Mouse (Mus musculus) adrenal gland, adult 2 months (tissue): Measurements from ENCODE around the gene Sema4b. TPM values are rescaled to one million over a fixed set of nuclear protein-coding genes. Genes with fewer than 3 reads are reported as not detected.

Experiments used
- DNase-seq: peaks from one replicate; pipeline ENCODE4 v3.0.0; 2021
- polyA plus RNA-seq: library from polyadenylated mRNA; depleted of rRNA; stranded (reverse); fragments of >200 nt; gene quantifications from 2 replicates; pipeline ENCODE4 v1.2.3, GENCODE M21; 2012
- total RNA-seq, 2 experiments: library from RNA; stranded (reverse); gene quantifications; 2 replicates each; pipeline ENCODE4 v1.2.3; 2021

Sema4b gene
- total and polyA plus RNA-seq, 3 experiments: 57.7 to 66.4 (median 65.8) TPM

DNA sequence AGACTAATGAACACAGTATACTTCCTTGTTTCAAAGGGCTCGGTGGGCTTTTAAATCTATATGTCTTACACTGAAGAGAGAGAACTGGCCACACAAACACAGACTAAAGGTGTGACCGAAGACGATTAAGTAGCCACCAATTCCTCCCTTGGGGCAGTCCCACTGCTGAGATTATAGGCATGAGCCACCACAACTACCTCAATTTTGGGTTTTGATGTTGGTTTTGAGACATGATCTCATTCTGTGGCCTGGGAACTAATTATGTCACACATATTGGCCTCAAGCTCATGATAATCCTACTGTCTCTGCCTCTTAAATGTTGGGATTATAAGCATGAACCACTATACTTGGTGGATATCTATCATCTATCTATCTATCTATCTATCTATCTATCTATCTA, 9.2 kb upstream of the Sema4b start:
- DNase-seq: no peak

DNA sequence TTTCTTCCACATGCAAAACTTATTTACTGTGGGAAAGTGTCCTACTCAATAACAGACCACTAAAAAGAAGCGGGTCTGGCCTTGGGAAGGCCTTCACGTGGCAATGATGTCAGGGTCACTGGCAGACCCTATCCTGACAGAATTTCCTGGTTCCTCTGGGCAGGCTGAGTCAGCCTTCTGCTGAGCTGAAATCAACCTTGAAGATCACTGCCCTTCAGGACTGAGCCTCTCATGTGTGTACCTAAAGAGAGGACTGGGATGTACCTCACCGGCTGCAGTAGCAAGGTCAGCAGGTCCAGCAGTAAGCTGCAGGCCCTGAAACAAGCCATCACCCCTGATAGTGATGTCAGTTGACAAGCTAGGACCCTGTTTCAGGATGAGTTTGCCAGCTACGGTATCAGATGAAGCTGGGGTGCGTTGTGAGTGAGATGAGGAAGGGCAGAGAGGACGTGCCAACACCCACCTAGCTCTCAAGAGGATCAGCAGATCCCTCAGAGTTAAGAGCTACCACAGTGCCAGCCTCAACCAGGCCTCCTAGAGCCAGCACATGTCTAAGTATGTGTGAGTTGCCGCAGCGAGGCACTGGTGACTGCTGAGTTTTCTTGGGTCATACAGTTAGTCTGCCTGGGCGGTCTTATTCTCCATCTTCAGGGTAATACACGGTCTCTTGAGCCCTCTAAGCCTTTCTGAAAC, 8.5 kb upstream of the Sema4b start:
- DNase-seq: peak; percentile 77

DNA sequence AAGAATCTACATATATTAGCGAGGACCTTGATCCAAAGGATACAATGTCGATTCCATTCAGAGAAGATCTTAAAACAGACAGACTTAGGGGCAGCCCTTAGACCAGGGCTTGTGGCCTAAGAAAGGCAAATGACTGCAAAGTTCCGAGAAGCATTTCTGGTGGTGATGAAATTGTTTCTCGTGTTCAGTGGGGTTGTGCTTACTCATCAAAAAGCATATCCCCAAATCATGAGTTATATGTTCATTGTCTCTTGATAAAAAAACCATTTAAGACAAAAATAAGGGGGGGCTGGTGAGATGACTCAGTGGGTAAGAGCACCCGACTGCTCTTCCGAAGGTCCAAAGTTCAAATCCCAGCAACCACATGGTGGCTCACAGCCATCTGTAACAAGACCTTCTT, 7.3 kb upstream of the Sema4b start:
- no peak for DNase-seq

DNA sequence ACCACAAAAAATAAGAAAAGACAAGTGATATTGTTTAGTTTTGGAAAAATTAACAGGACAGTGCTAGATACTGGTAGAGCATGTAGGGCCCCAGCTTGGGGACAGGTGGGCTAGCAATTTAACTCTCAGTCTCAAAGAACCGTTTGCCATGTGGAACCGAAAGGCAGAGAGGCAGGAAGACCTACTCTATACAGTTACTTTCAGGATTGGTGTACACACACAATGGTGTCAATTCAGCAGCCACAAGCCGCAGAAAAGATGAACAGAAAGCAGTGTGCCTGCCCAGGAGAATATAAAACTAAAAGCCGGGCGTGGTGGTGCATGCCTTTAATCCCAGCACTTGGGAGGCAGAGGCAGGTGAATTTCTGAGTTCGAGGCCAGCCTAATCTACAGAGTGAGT, 6.9 kb upstream of the Sema4b start:
- no peak for DNase-seq

DNA sequence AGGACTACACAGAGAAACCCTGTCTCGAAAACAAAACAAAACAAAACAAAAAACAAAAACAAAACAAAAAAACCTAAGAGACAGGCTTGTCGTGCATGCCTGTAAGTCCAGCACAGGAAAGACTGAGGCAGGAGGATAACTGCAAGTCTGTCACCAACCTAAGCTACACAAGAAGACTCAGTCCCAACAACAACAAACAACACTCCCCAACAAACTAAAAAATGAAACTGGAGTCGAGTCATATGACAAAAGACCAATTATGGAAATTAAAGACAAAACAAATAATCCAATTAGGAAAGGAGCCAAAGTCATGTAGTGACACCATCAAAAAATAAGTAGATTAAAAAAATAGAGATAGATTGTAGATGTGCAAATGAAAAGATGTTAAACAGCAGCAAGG, 6.4 kb upstream of the Sema4b start:
- DNase-seq: no peak

DNA sequence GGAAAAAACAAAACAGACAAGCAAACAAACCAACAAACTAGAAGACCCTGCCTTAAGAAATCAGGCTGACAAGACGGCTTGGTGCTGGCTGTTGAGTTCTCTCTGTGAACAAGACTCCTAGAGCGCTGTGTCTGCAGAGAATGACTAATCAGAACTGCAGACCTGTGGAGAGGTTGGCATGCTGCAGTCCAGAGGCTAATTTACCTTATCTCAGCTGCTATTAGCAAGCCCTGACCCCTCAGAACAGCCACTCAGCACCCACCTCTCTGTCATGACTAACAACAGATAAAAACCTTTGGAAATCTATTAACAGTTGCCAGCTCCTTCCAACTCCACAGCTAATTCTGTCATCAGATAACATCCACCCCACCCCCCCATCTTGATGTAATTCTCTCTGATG, 5.6 kb upstream of the Sema4b start:
- no peak for DNase-seq

DNA sequence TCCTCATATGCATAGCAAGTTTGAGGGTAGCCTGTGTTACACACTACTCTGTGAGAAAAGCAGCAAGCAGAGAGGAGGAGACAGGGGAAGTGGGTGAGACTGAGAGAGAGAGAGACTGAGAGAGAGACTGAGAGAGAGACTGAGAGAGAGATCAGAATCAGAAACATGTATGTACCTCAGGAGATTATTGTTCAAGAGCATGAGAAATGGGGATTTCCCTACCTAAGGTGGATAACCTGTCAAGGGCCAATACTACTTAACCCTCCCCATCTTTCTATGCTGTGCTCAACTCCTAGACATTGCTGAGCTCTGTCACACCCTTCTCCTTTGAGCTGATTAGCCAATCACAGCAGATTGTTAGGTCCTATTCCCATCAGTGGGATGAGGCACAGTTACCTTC, 4.5 kb upstream of the Sema4b start:
- no peak for DNase-seq

DNA sequence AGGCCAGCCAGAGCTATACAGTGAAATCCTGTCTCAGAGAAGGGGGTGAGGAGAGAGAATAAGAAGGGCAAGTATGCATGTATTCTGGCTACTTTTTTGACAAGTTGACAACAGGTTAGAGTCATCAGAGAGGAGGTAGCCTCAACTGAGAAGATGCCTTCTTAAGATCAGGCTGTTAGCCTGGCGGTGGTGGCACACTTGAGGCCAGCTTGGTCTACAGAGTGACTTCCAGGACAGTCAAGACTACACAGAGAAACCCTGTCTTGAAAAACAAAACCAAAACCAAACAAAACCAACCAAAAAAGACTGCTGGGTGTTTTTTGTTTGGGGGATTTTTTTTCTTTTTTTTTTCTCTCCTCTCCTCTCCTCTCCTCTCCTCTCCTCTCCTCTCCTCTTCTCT, 3.2 kb upstream of the Sema4b start:
- DNase-seq: no peak

DNA sequence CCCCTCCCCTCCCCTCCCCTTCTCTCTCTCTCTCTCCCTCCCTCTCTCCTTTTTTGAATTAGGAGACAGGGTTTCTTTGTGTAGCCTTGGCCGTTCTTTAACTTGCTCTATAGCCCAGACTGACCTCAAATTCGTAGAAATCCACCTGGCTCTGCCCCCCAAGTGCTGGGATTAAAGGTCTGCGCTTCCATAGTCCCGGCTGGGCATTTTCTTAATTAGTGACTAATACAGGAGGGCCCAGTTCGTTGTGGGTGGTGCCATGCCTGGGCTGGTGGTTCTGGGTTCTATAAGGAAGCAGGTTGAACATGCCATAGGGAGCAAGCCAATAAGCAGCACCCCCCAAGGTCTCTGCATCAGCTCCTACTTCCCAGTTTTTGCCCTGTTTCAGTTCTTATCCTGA, 2.7 kb upstream of the Sema4b start:
- DNase-seq: no peak

DNA sequence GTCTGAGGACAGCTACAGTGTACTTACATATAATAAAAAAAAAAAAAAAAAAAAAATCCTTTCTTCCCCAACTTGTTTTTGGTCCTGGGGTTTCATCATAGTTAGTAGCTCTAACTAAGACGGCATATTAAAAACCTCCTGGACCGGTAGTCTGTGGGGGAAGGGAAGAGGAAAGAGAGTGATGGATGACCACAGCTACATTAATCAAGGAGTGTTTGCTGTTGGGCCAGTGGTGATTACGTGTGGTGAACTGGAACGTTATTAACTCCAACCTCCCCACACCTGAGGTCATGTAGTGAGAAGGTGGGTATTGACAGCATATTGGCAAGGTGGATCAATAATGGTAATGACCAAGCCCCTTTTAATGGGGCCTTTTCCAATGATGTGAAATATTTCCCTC, 2.1 kb upstream of the Sema4b start:
- DNase-seq: peak; percentile 57

DNA sequence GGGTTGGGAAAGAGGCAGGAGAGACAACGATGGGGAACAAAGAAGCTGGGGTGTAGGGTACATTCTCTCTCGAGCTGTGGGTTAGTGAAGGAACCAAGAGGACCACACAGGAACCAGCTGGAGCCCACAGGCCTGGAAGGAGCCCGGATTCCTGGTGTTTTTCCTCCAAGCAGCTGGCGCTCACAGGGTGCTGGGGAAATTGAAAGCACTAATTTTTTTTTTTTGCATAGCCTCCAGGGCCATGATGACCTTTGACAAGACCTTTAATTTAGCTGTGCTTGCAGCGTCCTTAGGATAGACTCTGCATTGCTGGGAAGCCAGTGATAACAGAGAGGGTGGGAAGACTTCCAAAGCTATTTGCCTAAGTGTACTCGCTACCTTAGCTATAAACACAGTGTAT, 1.7 kb upstream of the Sema4b start:
- DNase-seq: peak; percentile 65

DNA sequence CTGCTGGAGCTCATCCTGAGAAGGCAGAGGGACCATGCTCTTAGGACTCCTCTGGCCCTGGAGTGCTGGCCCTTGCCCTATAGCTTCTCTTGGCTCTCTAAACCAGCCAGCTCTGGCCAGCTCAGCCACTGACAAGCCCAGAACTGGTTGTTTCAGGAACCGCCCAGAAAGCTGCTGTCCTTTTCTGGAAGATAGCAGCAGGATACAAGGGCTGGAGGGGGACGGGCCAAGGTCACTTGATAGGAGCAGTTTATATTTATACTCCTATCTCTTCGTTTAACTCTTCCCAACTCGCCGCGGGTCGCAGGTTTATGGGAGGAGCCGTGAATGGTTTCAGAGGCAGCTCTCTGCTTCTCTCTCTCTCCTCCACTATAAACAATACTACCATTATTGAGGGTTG, 620 bp upstream of the Sema4b start:
- DNase-seq: peak; percentile 93

DNA sequence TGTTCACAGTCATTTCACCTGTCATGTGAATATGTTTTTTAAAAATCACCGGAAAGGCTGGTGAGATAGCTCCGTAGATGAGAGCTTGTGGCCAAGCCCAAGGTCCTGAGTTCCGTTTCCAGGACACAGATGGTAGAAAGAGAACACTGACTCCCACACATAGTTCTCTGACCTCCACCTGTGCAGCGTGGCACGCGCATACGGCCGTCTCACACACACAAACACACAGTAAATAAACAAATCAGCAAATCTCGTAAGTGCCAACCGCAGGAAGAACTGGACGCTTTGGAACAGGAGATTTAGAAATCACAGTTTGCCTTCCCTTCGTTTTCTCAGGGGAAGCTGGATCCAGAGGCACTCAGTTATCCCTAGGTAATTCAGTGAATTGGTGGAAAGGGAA, 860 bp downstream of the Sema4b start:
- DNase-seq: peak; percentile 28

DNA sequence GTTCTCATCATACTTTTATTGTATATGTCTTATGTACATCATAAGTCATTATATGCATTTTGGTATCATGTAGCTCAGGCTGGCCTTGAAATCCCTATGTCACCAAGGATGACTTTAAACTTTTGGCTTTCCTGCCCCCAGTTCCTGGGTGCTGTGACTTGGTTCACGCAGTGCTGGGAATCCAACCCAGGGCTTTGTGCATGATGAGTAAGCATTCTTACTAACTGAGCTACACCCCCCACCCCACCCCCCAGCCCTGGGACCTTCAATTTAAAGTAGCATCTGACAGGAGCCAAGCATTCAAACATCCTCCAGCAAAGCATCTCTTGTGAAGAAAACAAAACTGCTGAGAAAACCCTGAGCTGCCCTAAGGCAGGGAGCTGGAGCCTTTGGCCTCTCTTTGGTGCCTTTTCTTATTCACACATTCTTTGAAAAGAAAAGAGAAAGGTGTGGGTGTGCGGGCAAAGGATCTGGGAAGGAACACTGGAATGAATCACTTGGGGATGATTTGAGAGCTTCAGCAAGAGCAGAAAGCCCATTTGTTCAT, 2.0 kb downstream of the Sema4b start:
- DNase-seq: no peak

DNA sequence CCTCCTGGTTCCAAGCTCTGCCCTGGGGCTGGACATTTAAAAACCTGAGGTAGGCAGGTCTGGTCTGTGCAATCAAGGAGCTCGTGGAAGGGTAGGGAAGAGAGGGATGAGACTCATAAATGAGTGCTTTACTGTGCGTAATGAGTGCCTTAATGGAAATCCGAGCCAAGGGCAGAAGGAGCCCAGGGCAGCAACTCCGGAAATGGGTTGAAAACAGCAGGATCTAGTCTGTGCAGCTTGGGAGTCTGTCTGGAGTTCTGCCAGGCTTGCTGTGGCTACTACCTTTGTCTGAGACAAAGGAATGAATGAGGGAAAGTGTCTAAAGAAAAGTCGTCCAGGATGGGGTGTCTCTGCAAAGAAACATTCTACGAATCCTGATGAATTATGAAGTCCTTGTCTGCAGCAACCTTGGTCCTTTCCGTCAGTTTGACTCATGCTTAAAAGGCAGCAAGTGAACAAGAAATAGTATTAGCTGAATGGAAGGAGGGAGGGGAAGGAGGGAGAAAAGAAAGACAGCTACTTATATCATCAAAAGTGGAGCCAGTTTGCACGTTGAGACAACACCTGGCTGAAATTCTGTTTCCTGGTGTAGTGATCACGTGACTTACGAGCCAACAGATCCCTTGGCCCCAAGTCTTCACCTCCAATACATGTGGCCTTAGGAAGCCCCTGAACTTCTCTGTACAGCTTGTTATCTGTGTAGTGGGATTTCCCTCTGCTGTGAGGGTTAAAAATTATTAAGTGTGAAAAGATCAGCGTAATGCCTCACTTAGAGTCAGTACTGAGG, 2.7 kb downstream of the Sema4b start:
- DNase-seq: peak; percentile 72

DNA sequence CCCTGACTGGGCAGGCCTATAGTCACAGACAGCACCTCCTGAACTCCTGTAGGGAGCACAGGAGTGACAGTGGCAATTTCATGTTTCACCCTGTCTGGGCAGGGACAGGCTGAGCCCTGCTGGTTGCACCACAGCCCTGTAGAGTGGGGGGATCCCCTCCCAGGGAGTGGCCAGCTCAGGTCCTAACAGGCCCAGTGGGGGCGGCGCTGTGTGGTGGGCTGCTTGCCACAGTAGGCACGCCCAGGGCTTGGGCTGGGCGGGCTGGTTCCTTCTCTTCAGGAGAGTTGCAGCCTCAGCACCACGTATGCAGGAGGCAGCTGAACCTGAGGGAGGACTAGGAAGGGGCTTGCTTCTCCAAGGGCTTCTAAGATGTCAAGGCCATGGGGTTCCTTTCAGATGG, 4.8 kb downstream of the Sema4b start:
- peak; percentile 58 for DNase-seq

DNA sequence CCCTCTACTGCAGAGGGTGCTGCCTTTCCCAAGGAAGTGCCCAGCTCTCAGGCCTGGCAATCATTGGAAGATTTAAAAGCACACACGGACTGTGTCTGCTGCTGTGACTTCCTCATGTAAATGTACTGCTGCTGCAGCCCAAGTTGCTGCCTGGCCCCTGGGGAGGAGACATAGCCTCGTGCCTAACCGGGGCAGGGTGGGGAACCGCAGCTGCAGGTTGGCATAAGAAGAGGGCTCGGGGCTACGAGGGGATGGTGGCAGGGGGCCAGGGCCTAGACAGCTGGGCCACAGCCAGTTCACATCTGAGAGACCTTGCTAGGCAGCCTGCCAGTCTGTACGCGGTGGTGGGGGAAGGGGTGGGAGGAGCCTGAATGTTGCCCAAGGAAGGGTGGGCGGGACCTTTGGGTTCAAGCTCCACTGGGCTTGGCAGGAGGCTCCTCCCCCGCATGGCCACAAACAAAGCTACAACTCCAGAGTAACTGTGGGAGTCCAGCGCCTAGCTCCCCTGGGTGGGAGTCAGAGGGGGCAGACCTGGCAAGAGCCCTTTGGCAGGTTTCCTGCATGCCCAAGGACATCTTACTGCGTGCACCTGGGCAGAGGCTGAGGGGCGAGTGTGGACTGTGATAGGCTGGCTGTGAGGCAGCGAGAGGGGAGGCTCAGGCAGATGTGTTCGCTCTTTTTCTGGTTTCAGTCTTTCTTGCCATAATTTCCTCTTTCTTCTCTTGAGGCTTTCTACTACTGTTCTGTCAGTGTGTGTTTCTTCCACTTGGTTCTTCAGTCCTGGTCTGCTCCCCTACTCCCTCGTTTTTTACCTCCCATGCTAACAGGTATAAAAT, 5.8 kb downstream of the Sema4b start:
- peak; percentile 93 for DNase-seq

DNA sequence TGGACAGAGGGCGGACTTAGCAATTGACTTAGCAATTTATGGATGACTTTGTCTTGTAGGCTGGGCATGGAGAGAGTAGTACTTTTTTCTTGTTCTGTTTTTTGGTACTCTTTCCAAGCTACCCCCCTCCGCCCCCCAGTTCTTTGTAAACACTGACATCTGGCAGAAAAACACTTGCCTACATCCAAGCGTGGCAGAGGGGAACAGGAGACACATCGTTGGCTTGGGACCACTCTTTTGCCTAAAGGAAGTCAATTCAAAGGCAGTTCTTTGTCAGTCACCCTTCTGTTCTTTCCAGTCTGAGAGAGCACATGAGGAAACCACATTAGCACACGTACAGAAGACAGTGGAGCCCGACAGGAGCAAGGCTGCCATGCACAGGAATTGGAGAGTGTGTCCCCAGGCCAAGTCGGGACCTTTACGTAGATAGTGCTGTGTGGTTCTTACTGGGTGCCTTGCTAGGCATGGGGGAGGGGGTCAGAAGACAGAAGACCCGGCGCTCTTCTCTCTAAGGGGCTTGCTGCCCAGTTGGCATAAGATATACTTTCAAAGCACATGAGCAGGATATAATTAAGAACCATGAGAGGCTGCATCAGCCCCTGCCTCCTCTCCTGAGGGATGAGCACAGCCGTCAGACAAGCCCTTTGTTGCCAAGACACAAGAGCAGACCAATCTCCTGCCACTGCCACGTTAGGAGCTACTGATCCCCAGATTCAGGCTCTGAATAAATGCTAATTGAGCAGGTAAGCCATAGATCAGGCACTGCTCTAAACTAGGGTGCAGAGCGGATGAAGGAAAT, 7.5 kb downstream of the Sema4b start:
- no peak for DNase-seq

DNA sequence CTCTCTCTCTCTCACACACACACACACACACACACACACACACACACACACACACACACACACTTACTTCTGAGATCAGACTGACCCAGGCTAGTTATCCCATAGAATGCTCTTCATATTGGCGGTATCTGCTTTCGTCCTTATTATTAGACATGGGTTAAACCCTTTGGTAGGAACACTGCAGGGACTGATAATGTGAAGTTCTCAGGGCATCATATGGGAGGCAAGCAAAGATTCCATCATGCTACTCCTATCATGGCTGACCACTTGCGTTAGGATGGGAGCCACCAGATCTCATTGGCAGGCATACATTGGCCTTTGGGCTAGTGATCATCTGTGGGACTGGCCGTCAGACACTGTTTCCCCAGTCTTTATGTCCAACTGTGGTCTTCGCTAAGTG, 8.5 kb downstream of the Sema4b start:
- no peak for DNase-seq

DNA sequence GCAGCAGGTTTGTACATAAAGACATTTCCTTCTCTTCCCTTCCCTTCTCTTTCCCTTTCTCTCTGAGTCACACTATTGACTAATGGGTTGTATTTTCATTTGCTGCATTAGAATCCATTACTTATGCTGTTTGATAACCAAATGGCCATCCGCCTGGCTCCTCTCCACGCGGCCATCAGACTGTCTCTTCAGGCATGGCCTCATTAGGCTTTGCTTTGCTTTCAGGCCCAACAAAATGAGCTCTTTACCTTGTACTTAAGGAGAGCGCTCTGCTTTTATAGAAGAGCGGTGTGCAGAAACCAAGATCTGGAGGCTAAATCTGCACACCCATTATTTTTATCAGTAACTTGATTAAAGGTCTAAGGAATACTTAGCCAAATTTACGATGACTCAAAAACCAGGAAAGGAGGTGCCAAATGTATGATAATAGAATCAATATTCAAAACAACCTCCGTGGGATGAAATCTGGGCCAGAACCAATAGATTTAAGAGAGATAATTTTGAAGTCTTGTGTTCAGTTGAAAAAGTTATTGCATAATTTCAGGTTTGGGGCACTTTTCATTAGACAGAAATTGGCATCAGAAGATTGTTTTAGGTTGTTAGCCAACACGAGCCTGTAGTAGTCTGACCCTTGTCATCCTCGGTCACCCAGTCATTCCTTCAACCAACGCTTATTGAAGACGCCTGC, 9.1 kb downstream of the Sema4b start:
- DNase-seq: peak; percentile 64

DNA sequence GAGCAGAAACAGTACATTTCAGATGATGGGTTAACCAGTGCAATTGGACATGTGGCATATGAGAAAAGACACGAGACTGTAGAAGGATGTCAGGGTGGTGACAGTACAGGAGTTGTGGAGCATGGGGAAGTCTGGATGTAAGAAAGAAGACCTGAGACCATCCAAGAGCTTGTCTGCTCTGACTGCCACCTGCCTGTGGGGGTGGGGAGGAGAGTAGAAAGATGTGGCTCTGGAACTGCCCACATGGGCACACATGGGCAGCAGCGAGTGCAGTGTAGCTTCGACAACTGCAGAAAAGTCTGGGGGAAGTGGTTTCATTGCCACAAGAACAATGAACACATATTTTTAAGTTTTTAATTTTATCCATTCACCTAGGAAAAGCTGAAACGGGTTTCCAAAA, 10.7 kb downstream of the Sema4b start:
- DNase-seq: no peak
